Mouse (Mus musculus): ENCODE measurements around the gene Arglu1.

- TF ChIP-seq CTCF (conservative IDR thresholded peaks at IDR 0.05; ENCODE audit: low read length) (no peak), POU5F1 (IDR thresholded peaks at IDR 0.05; ENCODE audit: borderline replicate concordance, low read length) (no peak)
Measured at GRCm38 (mm10) chr8:8688823-8689453, 1.4 kb downstream of the Arglu1 start.

Measured in E14TG2a.4 (cell line).